Mouse (Mus musculus): ENCODE measurements around the gene Bpifb9a. TPM values are rescaled to one million over a fixed set of nuclear protein-coding genes. Genes with fewer than 3 reads are reported as not detected.
"Not testable (repeated sequence)": the region's sequence is repeated elsewhere in the genome, so short reads cannot be mapped to it uniquely, and the experiment has no call there.

Gene Bpifb9a
- polyA plus RNA-seq, 1 experiment from 2014 or later, result not detected

DNA sequence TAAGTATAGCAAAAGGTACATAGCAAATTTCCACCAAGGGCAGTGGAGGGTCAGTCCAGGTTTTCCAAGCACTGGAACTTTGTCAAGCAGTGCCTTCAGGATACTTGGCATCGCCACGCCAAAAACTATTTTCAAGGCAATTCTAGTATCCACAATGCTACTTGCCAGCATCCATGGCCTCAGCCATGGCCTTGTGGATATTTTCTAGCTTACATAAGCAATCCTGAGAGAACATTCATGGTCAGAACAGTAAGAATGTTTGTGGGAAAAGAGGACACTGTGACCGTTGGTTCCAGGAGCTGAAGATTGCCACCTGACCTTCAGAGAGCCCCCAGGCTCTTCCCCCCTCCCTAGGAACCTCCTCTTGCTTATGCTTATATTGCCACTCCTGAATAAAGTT lies 34.2 kb downstream of the Bpifb9a start:
- not testable (repeated sequence) for H3K9ac ChIP-seq (replicated peaks; ENCODE audit: low read depth, low read length); H3K27me3 ChIP-seq (ENCODE audit: control insufficient read depth, insufficient read depth, low read length); H3K4me2 ChIP-seq (replicated peaks; ENCODE audit: low read depth, low read length); H3K9me3 ChIP-seq (ENCODE audit: control insufficient read depth, low read depth, low read length); H3K36me3 ChIP-seq (ENCODE audit: control insufficient read depth, insufficient read depth, low read length); ATAC-seq (ENCODE audit: insufficient number of reproducible peaks, insufficient read depth, low FRiP score, low read depth); H3K27ac ChIP-seq (ENCODE audit: low read length); H3K4me3 ChIP-seq (ENCODE audit: low read depth, low read length); H3K4me1 ChIP-seq (ENCODE audit: control insufficient read depth, insufficient read depth, low read length)
- WGBS, result 71% methylated on average over 3 of the region's 3 CpGs

DNA sequence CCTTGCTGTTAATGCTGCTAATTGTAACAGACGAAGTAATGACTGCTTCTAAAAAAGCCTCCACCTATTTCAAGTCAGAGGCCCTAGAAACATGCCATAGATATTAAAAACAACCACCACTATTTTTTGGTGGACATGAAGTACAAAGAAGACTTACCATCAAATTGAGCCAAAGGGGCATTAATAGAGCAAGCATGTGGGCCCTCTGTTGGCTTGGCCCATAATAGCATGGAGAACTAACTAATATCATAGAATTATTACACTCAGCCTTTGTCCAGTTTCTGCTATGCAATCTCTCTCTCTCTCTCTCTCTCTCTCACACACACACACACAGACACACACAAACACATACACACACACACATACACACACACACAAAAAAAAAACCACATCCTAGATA lies 35.2 kb downstream of the Bpifb9a start:
- H3K4me3 ChIP-seq (ENCODE audit: low read depth, low read length), result no peak overlapping the region

DNA sequence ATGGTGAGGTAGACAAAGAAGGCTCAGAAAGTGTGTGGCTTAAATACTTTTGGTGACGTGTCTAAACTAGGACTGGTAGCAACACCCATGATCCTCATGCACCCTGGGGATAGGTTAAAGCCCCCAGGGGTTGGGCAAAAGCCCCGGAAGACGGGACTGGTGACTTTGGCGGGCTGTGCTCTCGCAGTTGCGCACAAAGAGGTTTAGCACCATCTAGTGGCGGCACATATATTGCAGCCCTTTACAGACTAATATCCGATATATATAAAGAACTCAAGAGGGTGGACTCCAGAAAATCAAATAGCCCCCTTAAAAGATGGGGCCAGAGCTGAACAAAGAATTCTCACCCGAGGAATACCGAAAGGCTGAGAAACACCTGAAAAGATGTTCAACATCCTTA lies 37.1 kb downstream of the Bpifb9a start:
- H3K4me3 ChIP-seq (ENCODE audit: low read depth, low read length); H3K27ac ChIP-seq (ENCODE audit: low read length); ATAC-seq (ENCODE audit: insufficient number of reproducible peaks, insufficient read depth, low FRiP score, low read depth); H3K27me3 ChIP-seq (ENCODE audit: control insufficient read depth, insufficient read depth, low read length); H3K4me2 ChIP-seq (replicated peaks; ENCODE audit: low read depth, low read length); H3K36me3 ChIP-seq (ENCODE audit: control insufficient read depth, insufficient read depth, low read length); H3K9ac ChIP-seq (replicated peaks; ENCODE audit: low read depth, low read length); H3K9me3 ChIP-seq (ENCODE audit: control insufficient read depth, low read depth, low read length); H3K4me1 ChIP-seq (ENCODE audit: control insufficient read depth, insufficient read depth, low read length): not testable (repeated sequence)
- WGBS, result 3% methylated on average over 10 of the region's 10 CpGs

More for the DNA sequence above, 35.2 kb downstream of the Bpifb9a start:
- no peaks in the 10 kb centered on the region for H3K36me3 ChIP-seq (ENCODE audit: control insufficient read depth, insufficient read depth, low read length)
- H3K9ac ChIP-seq (replicated peaks; ENCODE audit: low read depth, low read length), result no peak overlapping the region
- no peak for ATAC-seq (ENCODE audit: insufficient number of reproducible peaks, insufficient read depth, low FRiP score, low read depth)
- H3K4me1 ChIP-seq (ENCODE audit: control insufficient read depth, insufficient read depth, low read length), result no peaks in the 10 kb centered on the region
- no peaks in the 10 kb centered on the region for H3K27me3 ChIP-seq (ENCODE audit: control insufficient read depth, insufficient read depth, low read length)
- H3K27ac ChIP-seq (ENCODE audit: low read length), result no peak overlapping the region
- WGBS, result 72% methylated on average over 1 of the region's 1 CpGs
- no peak overlapping the region for H3K4me2 ChIP-seq (replicated peaks; ENCODE audit: low read depth, low read length)
- no peaks in the 10 kb centered on the region for H3K9me3 ChIP-seq (ENCODE audit: control insufficient read depth, low read depth, low read length)

DNA sequence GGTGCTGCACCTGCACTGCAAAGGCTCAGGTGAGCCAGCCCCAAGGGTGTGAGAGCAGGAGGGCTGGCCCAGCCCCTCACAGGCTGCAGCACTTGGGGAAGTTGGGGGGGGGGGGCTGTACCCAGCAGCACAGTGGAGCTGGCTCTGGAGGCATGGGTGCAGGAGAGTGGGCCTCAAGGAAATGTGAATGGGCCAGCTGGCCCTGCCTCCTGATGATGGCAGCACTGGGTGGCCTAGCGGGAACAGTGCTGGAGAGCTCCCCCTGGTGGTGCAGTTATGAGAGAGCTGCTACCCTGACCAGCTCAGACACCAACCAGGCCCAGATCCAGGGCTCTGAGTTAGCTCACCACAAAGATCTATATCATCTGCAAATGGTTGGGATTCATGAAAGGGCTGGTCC lies 42.8 kb downstream of the Bpifb9a start:
- WGBS, result 20% methylated on average over 1 of the region's 1 CpGs

DNA sequence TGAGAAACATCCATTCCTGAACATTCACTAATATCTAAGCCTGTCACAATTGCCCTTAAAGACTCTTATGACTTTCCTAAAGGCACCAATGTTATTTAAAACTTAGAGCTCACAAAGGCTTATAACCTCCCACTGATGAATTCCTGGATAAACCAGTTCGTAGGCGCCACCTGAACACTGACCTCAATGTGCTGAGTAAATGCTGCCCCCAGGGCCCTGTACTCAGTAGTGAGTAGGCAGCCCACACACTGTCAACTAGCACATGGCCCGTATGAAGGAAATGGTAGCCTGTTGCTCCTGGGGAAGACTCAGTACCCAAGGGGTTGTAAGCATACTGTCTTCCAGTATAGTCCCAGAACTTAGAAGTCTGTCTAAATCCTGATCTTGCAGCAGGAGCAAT lies 44.1 kb downstream of the Bpifb9a start:
- H3K4me2 ChIP-seq (replicated peaks; ENCODE audit: low read depth, low read length), result no peak overlapping the region
- no peak overlapping the region for H3K27ac ChIP-seq (ENCODE audit: low read length)
- H3K4me3 ChIP-seq (ENCODE audit: low read depth, low read length), result no peak overlapping the region
- H3K9me3 ChIP-seq (ENCODE audit: control insufficient read depth, low read depth, low read length), result no peaks in the 10 kb centered on the region
- no peaks in the 10 kb centered on the region for H3K27me3 ChIP-seq (ENCODE audit: control insufficient read depth, insufficient read depth, low read length)
- WGBS, result 85% methylated on average over 3 of the region's 3 CpGs
- no peak for ATAC-seq (ENCODE audit: insufficient number of reproducible peaks, insufficient read depth, low FRiP score, low read depth)
- no peaks in the 10 kb centered on the region for H3K36me3 ChIP-seq (ENCODE audit: control insufficient read depth, insufficient read depth, low read length)
- no peak overlapping the region for H3K9ac ChIP-seq (replicated peaks; ENCODE audit: low read depth, low read length)
- no peaks in the 10 kb centered on the region for H3K4me1 ChIP-seq (ENCODE audit: control insufficient read depth, insufficient read depth, low read length)

More for the DNA sequence above, 42.8 kb downstream of the Bpifb9a start:
- Histone ChIP-seq H3K9me3 (ENCODE audit: control insufficient read depth, low read depth, low read length) (no peaks in the 10 kb centered on the region), H3K4me1 (ENCODE audit: control insufficient read depth, insufficient read depth, low read length) (no peaks in the 10 kb centered on the region), H3K4me3 (ENCODE audit: low read depth, low read length) (no peak overlapping the region), H3K4me2 (replicated peaks; ENCODE audit: low read depth, low read length) (no peak overlapping the region), H3K27me3 (ENCODE audit: control insufficient read depth, insufficient read depth, low read length) (no peaks in the 10 kb centered on the region), H3K9ac (replicated peaks; ENCODE audit: low read depth, low read length) (no peak overlapping the region), H3K27ac (ENCODE audit: low read length) (no peak overlapping the region), H3K36me3 (ENCODE audit: control insufficient read depth, insufficient read depth, low read length) (no peaks in the 10 kb centered on the region)
- peak; percentile 49; the same call in 1 of the 2 replicates for ATAC-seq (ENCODE audit: insufficient number of reproducible peaks, insufficient read depth, low FRiP score, low read depth)

DNA sequence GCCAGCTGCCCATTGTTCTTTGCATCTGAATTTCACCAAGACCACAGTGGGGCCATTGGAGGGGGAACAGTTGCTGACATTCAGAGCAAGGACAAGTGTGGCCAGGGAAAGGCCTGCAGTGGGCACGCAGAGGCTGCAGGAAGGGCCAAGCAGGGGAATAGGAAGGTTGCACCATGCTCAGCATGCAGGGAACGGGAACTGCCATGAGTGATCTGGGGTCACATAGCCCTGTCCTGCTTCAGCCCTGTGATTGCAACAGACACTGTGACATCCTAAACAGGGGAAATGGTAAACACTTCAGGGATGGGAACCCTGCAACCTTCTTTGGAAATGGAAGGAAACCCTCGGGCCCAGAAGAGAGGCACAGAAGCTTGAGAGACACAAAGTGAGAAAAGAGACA lies 47.0 kb downstream of the Bpifb9a start:
- not testable (repeated sequence) for H3K9ac ChIP-seq (replicated peaks; ENCODE audit: low read depth, low read length); H3K36me3 ChIP-seq (ENCODE audit: control insufficient read depth, insufficient read depth, low read length); H3K27ac ChIP-seq (ENCODE audit: low read length); H3K4me2 ChIP-seq (replicated peaks; ENCODE audit: low read depth, low read length); H3K9me3 ChIP-seq (ENCODE audit: control insufficient read depth, low read depth, low read length); H3K4me1 ChIP-seq (ENCODE audit: control insufficient read depth, insufficient read depth, low read length); ATAC-seq (ENCODE audit: insufficient number of reproducible peaks, insufficient read depth, low FRiP score, low read depth); H3K27me3 ChIP-seq (ENCODE audit: control insufficient read depth, insufficient read depth, low read length); H3K4me3 ChIP-seq (ENCODE audit: low read depth, low read length)
- WGBS, result 93% methylated on average over 1 of the region's 3 CpGs

DNA sequence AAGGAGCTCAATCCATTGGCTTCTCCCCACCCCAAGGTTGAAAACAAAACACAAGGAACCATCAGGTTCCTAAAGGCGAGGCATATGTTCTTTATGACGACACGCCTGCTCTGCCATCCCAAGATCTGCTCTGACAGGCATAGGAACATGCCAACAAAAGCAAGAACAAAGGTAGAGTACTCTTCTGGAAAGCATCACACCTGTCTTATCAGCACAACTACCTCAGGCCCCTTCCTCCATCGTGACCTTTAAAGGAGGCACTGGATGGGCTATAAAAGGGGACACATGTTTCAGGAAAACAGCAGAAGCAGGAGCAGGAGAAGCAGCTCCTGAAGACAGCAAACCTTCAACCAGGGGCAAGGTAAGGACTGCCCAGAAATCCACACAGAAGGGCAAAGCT lies 49.3 kb downstream of the Bpifb9a start, which contains the start of gene Bpifb9b:
Bpifb9b (plus strand) TSS at position 301 of the 400 bp plus-strand sequence.
- not testable (repeated sequence) for H3K4me2 ChIP-seq (replicated peaks; ENCODE audit: low read depth, low read length); H3K36me3 ChIP-seq (ENCODE audit: control insufficient read depth, insufficient read depth, low read length); H3K9ac ChIP-seq (replicated peaks; ENCODE audit: low read depth, low read length); H3K4me1 ChIP-seq (ENCODE audit: control insufficient read depth, insufficient read depth, low read length); H3K27me3 ChIP-seq (ENCODE audit: control insufficient read depth, insufficient read depth, low read length); H3K9me3 ChIP-seq (ENCODE audit: control insufficient read depth, low read depth, low read length); H3K4me3 ChIP-seq (ENCODE audit: low read depth, low read length); H3K27ac ChIP-seq (ENCODE audit: low read length); ATAC-seq (ENCODE audit: insufficient number of reproducible peaks, insufficient read depth, low FRiP score, low read depth)
- 79% methylated on average over 4 of the region's 4 CpGs for WGBS

DNA sequence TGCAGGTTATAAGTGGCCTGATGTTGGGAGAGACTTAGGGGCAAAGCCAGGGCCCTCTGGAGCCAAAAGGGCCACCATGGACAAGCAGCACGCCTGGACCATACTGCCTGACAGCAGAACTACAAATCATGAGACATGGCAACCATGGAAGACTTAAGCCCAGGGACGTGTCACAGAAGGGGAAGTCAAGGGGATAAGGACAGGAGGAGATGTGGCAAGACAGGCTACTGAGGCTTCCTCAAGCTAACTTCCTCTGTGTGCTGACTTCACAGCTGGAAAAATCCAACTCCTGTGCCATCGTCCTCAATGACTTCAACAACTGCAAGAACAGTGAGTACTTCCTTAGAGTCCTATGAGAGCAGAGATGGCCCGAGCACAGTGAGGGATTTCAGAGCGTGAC lies 56.1 kb downstream of the Bpifb9a start:
- H3K36me3 ChIP-seq (ENCODE audit: control insufficient read depth, insufficient read depth, low read length); H3K27me3 ChIP-seq (ENCODE audit: control insufficient read depth, insufficient read depth, low read length); ATAC-seq (ENCODE audit: insufficient number of reproducible peaks, insufficient read depth, low FRiP score, low read depth); H3K4me2 ChIP-seq (replicated peaks; ENCODE audit: low read depth, low read length); H3K4me3 ChIP-seq (ENCODE audit: low read depth, low read length); H3K4me1 ChIP-seq (ENCODE audit: control insufficient read depth, insufficient read depth, low read length); H3K9ac ChIP-seq (replicated peaks; ENCODE audit: low read depth, low read length); H3K9me3 ChIP-seq (ENCODE audit: control insufficient read depth, low read depth, low read length); H3K27ac ChIP-seq (ENCODE audit: low read length): not testable (repeated sequence)
- WGBS, result 85% methylated on average over 5 of the region's 5 CpGs
